Mouse (Mus musculus): ENCODE measurements around the gene Slc29a3.

DNA sequence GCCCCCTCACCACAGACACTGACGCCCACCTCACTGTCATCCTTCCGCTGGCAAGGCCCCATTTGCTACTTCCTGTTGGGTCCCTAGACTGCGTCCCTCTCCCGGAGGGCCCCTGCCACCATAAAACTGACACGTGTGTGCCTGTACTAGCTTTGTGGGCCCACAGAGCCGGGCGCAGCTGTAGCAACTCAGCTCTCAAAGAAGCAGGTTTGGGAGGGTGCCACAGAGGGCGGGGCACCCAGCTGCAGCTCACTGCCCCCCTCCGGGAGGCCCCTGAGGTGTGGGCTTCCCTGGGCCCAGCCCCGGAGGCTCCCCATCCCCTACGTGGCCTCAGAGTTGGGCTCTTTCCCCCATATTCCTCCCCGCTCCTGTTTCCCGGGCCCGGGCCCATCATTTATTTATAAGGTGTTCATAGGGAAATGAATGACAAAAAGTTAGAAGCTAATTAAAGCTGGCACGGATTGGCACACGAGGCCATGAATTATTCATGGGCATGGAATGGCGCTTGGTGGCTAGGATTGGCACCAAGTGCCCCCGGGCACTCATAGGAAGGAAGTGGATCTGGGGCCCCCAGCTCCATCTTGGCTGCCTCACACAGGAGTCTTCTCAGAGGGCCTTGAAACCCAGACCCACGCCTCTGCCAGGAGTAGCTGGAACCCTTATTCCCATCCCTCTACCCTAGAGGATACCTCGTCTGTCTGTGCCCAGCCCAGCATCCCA, 60.8 kb downstream of the Slc29a3 start:
- TF ChIP-seq CTCF (IDR thresholded peaks at IDR 0.05; ENCODE audit: low read depth) (no peak), EP300 (IDR thresholded peaks at IDR 0.05; ENCODE audit: low read depth) (no peak)

Measured in liver, postnatal 0 days (tissue).